Mouse (Mus musculus) liver, embryonic 14.5 days (tissue): ENCODE results near the gene Ikbkg. TPM values are rescaled to one million over a fixed set of nuclear protein-coding genes. Genes with fewer than 3 reads are reported as not detected.
"Not testable (repeated sequence)": the region's sequence is repeated elsewhere in the genome, so short reads cannot be mapped to it uniquely, and the experiment has no call there.

Experiments used
- ATAC-seq: fragments of 200-750 bp; cut with Nextera tagmentation; 2 replicates; pipeline ENCODE4 v1.8.0; 2017; ENCODE audit warnings: moderate number of reproducible peaks, mild to moderate bottlenecking, moderate library complexity; ENCODE audit not compliant: insufficient read depth
- DNase-seq, 3 experiments: peaks; one replicate each; pipeline ENCODE4 v3.0.0-alpha.2; 2012 to 2013; ENCODE audit warnings: low read depth in 3 of 3, low spot score in 3 of 3
- H3K27ac ChIP-seq: fragments of 300-500 bp; sonication (generic); 2 replicates; pipeline ENCODE4 v1.5.1; 2014; ENCODE audit warnings: moderate library complexity, mild to moderate bottlenecking, control low read depth, inconsistent platforms
- H3K27me3 ChIP-seq: fragments of 300-500 bp; sonication (generic); 2 replicates; pipeline ENCODE4 v1.6.1; 2014; ENCODE audit warnings: mild to moderate bottlenecking, low read length, moderate library complexity; ENCODE audit not compliant: control insufficient read depth, insufficient read depth
- H3K36me3 ChIP-seq: fragments of 300-500 bp; sonication (generic); replicated peaks from 2 replicates; pipeline ENCODE4 v1.6.1; 2014; ENCODE audit warnings: low read depth; ENCODE audit not compliant: control insufficient read depth, insufficient read depth
- H3K4me1 ChIP-seq, 2 experiments: fragments of 200-500 bp in 1 of 2; fragments of 300-500 bp in 1 of 2; sonication (generic) in 1 of 2; replicated peaks; 2 replicates each; pipeline ENCODE4 v1.6.1; 2012 to 2014; ENCODE audit warnings: antibody characterized with exemption in 1 of 2, inconsistent platforms in 1 of 2, low read length in 1 of 2; ENCODE audit not compliant: control insufficient read depth in 2 of 2, insufficient read depth in 2 of 2
- H3K4me2 ChIP-seq: fragments of 300-500 bp; sonication (generic); 2 replicates; pipeline ENCODE4 v1.6.1; 2014; ENCODE audit warnings: low read depth, mild to moderate bottlenecking, control low read depth, moderate library complexity
- H3K4me3 ChIP-seq, 2 experiments: fragments of 200-500 bp in 1 of 2; fragments of 300-500 bp in 1 of 2; sonication (generic) in 1 of 2; 2 replicates each; pipeline ENCODE4 v1.5.1; 2012 to 2014; ENCODE audit warnings: low read depth in 2 of 2, low read length in 2 of 2, mild to moderate bottlenecking in 2 of 2, control low read depth in 1 of 2, inconsistent platforms in 1 of 2, moderate library complexity in 1 of 2; ENCODE audit not compliant: insufficient read depth in 1 of 2
- H3K9ac ChIP-seq: fragments of 300-500 bp; sonication (generic); replicated peaks from 2 replicates; pipeline ENCODE4 v1.6.1; 2014; ENCODE audit warnings: mild to moderate bottlenecking, control low read depth, moderate library complexity
- H3K9me3 ChIP-seq: fragments of 300-500 bp; sonication (generic); 2 replicates; pipeline ENCODE4 v1.6.1; 2016; ENCODE audit warnings: low read length, mixed read lengths; ENCODE audit not compliant: control insufficient read depth
- CTCF ChIP-seq: IDR thresholded peaks from 2 replicates; pipeline ENCODE4 v1.5.1; 2016; ENCODE audit warnings: antibody characterized with exemption, low read depth, control low read depth
- EP300 ChIP-seq: IDR thresholded peaks from 2 replicates; pipeline ENCODE4 v1.6.1; 2016; ENCODE audit warnings: antibody characterized with exemption, low read depth
- WGBS: fragments of 180-500 bp; shearing (Covaris S2); extraction: QIAGEN DNeasy Blood & Tissue Kit; methylation state at CpG from one replicate; pipeline ENCODE4 v1.1.7; 2014; ENCODE audit not compliant: insufficient replicate concordance; 5-methylcytosine and 5-hydroxymethylcytosine counted together
- polyA plus RNA-seq, 2 experiments: library from polyadenylated mRNA; depleted of rRNA in 1 of 2; stranded (reverse) in 1 of 2; unstranded in 1 of 2; fragments of >200 nt; fragmentation: Nextera tagmentation in 1 of 2; extraction: Ambion mirVana in 1 of 2; gene quantifications; 2 replicates each; pipeline versions ENCODE4 v1.2.1 to v1.2.3; 2012 to 2014

Gene Ikbkg
- 6.9 and 13.2 TPM in 2 replicates for polyA plus RNA-seq (2012; rRNA removed)
- polyA plus RNA-seq (2014; fragmentation: Nextera tagmentation; extraction: Ambion mirVana): 18.5 and 23.0 TPM in 2 replicates

DNA sequence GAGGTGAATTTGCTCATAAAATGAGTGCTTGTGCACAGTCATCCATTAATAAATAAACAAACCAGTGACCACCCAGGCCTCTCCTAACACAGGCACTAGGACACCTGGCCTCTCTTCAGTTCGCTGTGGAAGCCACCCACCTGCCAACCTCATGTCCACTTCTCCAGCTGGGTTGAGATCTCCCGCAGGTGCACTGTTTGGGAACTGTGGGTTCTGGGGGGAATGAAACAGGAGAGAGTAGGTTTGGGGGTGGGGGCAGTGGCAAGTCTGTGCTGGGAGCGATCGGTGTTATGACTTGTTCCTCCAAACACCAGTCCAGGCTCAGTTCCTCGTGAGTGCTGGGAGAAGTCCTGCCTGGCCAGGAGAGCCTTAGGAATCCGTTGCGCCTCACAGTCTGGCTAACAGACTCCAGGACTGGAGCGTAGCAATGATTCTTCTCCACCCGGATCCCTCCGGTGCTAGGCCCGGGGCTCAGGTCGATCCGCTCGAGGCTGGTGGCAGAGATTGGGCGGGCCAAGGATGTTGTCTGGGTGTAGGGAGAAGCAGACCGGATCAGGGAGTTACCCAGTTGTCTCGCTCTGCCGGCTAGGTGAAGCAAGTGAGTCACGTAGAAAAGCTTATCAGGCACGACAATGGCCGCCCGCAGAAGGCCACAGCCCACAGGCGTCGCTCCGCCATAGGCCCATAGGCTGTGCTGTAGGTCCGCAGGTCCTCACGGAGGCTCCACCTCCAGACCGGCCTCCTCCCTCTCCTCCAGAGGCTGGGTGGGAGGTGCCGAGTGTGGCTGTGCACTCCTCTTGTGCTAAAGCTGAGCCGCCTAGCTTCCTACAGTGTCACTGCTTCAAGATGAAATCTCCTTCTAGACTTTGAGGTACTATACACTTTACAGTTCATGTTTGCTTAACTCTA lies at the start of gene Ikbkg, which contains the start of gene Fam3a:
Gene Ikbkg (plus strand): TSS at position 756 of the 909 bp plus-strand sequence.
Gene Fam3a (minus strand): TSS at position 738 of the 909 bp plus-strand sequence.
- H3K4me1 ChIP-seq: peaks cover 7 to 15% of the 10 kb centered on the region in 2 experiments; a peak in 3 of 4 replicates
- no peaks in the 10 kb centered on the region for H3K36me3 ChIP-seq
- peak; percentile 100 for ATAC-seq
- peak within 1 kb of the TSS; percentile 58 to 74 for H3K4me3 ChIP-seq
- H3K4me2 ChIP-seq: peak within 1 kb of the TSS; percentile 65
- TF ChIP-seq EP300: peak; percentile 49
- peak; percentile 87 for TF ChIP-seq CTCF
- peak within 1 kb of the TSS; percentile 79 for H3K9ac ChIP-seq
- H3K27me3 ChIP-seq: no peaks in the 10 kb centered on the region
- peak within 1 kb of the TSS; percentile 83 for H3K27ac ChIP-seq
- peak; percentile 81 to 86 (median 82) for DNase-seq
- H3K9me3 ChIP-seq: no peaks in the 10 kb centered on the region
- 15% methylated on average over 30 of the region's 30 CpGs for WGBS

DNA sequence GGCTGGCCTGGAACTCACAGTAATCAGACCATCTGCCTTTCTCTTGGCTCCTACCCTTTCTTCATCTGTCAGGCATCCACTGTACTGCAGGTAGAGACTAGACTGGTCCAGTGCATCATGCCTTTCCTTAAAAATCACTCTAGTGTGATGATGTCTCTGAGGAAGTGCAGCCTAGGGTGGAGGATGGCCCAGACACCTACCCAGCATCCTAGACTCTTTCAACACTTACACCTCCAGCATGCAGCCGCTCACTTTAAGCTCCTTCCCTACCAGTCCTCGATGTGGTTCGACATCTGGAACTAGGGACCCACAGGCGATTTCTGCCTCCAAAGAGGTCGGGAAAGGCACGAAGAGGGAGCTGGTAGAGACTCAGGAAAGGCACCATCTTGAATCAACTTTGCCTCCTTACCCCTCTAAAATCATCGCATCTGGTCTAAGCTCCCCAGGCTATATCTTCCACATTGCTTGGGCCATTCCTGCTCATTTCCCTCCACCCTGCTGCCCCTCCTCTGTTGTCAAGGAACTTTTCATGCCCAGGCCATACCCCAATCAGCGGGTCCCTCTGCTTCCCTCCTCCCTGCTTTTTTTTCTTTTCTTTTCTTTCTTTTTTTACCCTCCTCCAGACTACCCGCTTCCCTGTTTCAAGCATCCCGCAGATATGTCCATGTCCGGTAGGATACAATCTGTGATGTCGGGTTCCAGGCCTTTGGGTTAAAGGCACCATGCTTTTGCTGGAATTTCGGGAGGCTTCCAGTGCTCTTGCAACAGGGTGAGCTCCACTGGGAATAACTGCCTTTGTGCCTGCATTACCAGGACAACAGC lies 40.2 kb upstream of the Ikbkg start:
- H3K4me3 ChIP-seq: peak overlapping the region; percentile 60 to 84
- no peaks in the 10 kb centered on the region for H3K9me3 ChIP-seq
- peak overlapping the region; percentile 76 for H3K4me2 ChIP-seq
- no peak overlapping the region; the same call in 1 of the 2 replicates for H3K27ac ChIP-seq
- peaks cover 0 to 4% of the 10 kb centered on the region in 2 experiments; a peak in 2 of 4 replicates for H3K4me1 ChIP-seq
- WGBS: 18% methylated on average over 13 of the region's 13 CpGs
- no peaks in the 10 kb centered on the region for H3K36me3 ChIP-seq
- TF ChIP-seq EP300: no peak
- no peak for TF ChIP-seq CTCF
- DNase-seq: no peak
- peak; percentile 39; the same call in 1 of the 2 replicates for ATAC-seq
- H3K9ac ChIP-seq: peak overlapping the region; percentile 66
- no peaks in the 10 kb centered on the region for H3K27me3 ChIP-seq

DNA sequence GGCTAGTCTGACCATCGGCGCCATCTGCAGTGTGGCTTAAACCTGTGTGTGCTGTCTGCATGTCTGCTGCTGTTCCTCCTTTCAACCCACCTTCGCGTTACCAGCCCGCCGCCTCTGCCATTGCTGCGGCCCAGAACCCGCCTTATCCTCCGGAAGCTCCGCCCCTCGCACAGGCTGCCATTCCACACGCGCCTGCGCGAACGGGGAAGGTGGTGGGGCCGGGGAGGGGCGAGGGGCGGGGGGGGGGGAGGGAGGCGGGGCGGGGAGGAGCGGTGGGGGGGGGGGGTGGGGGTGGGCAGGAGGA lies 39.7 kb upstream of the Ikbkg start, which contains the start of gene Lage3:
Gene Lage3 (minus strand): TSS at position 152 of the 304 bp plus-strand sequence.
- peak; percentile 76 for ATAC-seq
- peak; percentile 42 to 55 (median 50) for DNase-seq
- Histone ChIP-seq H3K4me1 (peaks cover 0 to 4% of the 10 kb centered on the region in 2 experiments; a peak in 2 of 4 replicates), H3K9me3 (no peaks in the 10 kb centered on the region), H3K36me3 (no peaks in the 10 kb centered on the region), H3K27ac (no peak within 1 kb of the TSS; the same call in 1 of the 2 replicates), H3K4me3 (peak within 1 kb of the TSS; percentile 60 to 84), H3K4me2 (peak within 1 kb of the TSS; percentile 76), H3K27me3 (no peaks in the 10 kb centered on the region), H3K9ac (peak within 1 kb of the TSS; percentile 66)
- WGBS: 15% methylated on average over 16 of the region's 22 CpGs
- TF ChIP-seq EP300 (no peak), CTCF (no peak)

DNA sequence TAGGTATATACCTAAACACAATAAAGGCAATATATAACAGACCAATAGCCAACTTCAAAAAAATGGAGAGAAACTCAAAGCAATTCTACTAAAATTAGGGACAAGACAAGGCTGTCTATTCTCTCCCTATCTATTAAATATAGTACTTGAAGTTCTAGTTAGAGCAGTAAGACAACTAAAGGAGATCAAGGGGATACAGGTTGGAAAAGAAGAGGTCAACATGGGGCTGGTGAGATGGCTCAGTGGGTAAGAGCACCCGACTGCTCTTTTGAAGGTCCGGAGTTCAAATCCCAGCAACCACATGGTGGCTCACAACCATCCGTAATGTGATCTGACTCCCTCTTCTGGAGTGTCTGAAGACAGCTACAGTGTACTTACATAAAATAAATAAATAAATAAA lies 36.0 kb upstream of the Ikbkg start:
- H3K9ac ChIP-seq, DNase-seq, H3K4me1 ChIP-seq, H3K36me3 ChIP-seq, H3K4me3 ChIP-seq, H3K27me3 ChIP-seq, H3K4me2 ChIP-seq, H3K9me3 ChIP-seq, H3K27ac ChIP-seq, ATAC-seq: not testable (repeated sequence)
- 61% methylated on average over 3 of the region's 3 CpGs for WGBS
